Mouse (Mus musculus) erythroblast, embryonic 14.5 days (primary cell): ENCODE results near the gene Arrdc4. TPM values are rescaled to one million over a fixed set of nuclear protein-coding genes. Genes with fewer than 3 reads are reported as not detected.

Source experiments
- H3K27me3 ChIP-seq: 2 replicates; pipeline ENCODE4 v1.6.1; 2012; ENCODE audit warnings: inconsistent platforms; ENCODE audit not compliant: control insufficient read depth
- H3K36me3 ChIP-seq: 2 replicates; pipeline ENCODE4 v1.6.1; 2012; ENCODE audit warnings: mild to moderate bottlenecking, inconsistent platforms; ENCODE audit not compliant: control insufficient read depth
- H3K4me1 ChIP-seq: 2 replicates; pipeline ENCODE4 v1.6.1; 2012; ENCODE audit warnings: inconsistent platforms; ENCODE audit not compliant: control insufficient read depth
- H3K4me3 ChIP-seq: replicated peaks from 2 replicates; pipeline ENCODE3; 2012; ENCODE audit warnings: moderate library complexity, mild to moderate bottlenecking, inconsistent platforms
- H3K9me3 ChIP-seq: 2 replicates; pipeline ENCODE4 v1.6.1; 2012; ENCODE audit warnings: low read length, inconsistent platforms, mixed read lengths; ENCODE audit not compliant: control insufficient read depth
- GATA1 ChIP-seq: IDR thresholded peaks from 2 replicates; pipeline ENCODE4 v1.6.1; 2012; ENCODE audit warnings: low read length, inconsistent platforms, mixed read lengths
- TAL1 ChIP-seq: IDR thresholded peaks from 3 replicates; pipeline ENCODE4 v1.6.1; 2012; ENCODE audit warnings: low read length, inconsistent platforms, mixed read lengths
- polyA plus RNA-seq: library from polyadenylated mRNA; stranded (reverse); fragments of >175 nt; gene quantifications from 2 replicates; pipeline ENCODE4 v1.2.3, GENCODE M21; 2012

Gene Arrdc4
- polyA plus RNA-seq, 1 experiment: 0.16 TPM

DNA sequence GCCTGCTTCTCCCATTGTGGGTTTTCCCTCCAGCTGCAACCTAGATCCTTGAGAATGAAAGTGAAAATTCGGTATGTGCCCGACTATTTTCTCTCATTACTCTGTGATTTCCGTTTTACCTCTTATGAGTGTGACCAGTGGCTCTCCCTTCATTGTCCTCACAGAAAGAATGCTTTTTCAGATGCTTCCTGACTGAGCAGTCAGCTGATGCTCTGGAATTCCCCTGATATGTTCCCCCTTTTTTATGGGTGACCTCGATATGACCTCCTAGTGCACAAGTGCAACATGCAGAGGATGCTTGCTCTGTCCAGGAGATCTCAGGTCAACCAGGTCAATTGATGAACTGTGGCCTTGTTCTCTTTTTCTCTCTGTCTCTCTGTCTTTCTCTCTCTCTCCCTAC is 56.3 kb downstream of the Arrdc4 start:
- Histone ChIP-seq H3K4me3 (no peak overlapping the region), H3K27me3 (no peaks in the 10 kb centered on the region), H3K9me3 (no peaks in the 10 kb centered on the region), H3K36me3 (no peaks in the 10 kb centered on the region), H3K4me1 (no peaks in the 10 kb centered on the region)
- no peak for TF ChIP-seq TAL1
- no peak for TF ChIP-seq GATA1

DNA sequence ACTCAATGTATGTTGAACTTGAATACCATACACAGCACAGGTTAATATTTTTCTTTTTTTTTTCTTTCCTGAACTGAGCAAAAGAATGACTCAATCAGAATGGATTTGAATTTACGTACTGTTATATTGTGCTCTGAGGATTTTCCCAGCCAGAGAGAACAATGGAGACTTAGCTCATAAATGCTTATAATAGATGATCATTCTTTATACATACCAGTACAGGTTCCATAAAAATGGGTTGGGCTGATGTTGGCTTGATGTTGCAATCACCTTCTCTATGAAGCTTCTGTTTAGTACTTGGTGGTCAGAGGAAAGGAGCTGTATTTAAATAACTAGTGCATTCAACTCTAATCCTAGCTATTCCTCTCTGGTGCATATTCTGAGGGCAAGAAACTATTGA is 57.6 kb downstream of the Arrdc4 start:
- Histone ChIP-seq H3K9me3 (no peaks in the 10 kb centered on the region), H3K4me1 (no peaks in the 10 kb centered on the region), H3K4me3 (no peak overlapping the region), H3K27me3 (no peaks in the 10 kb centered on the region), H3K36me3 (no peaks in the 10 kb centered on the region)
- no peak for TF ChIP-seq GATA1
- no peak for TF ChIP-seq TAL1

DNA sequence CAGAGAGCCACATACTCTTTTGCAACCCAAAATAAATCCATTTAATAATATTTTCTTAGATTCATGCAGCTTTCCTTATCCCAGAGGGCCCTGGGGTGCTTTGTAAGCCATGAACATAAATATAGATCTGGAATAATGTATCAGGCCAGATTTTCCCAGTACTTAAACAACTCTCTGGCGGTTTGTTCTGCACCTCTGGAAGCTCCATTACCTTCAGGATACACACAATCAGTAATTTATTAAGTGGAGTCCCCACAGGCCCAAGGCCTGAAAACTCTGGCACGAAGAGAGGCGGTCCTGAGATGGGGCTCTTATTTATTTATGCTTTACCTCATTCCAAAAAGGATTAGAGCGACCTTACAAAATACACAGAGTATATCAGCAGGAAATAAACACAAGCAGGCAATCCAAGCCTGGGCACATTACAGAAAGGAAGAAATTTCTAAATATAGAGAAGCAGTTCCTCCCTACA is 61.9 kb downstream of the Arrdc4 start:
- TF ChIP-seq TAL1: no peak
- no peak for TF ChIP-seq GATA1
- no peaks in the 10 kb centered on the region for H3K9me3 ChIP-seq
- H3K4me3 ChIP-seq: no peak overlapping the region
- H3K4me1 ChIP-seq: peaks cover 10% of the 10 kb centered on the region; the same call in 1 of the 2 replicates
- H3K27me3 ChIP-seq: no peaks in the 10 kb centered on the region
- no peaks in the 10 kb centered on the region for H3K36me3 ChIP-seq
